Mouse (Mus musculus) small intestine, adult 2 months (tissue): ENCODE data around the gene Selp.

Source experiments
- CTCF ChIP-seq: fragments of 200-500 bp; IDR thresholded peaks from 2 replicates; pipeline ENCODE4 v1.5.1; 2012; ENCODE audit warnings: low read depth, mild to moderate bottlenecking, control low read depth, inconsistent platforms, low read length, moderate library complexity, mixed read lengths; ENCODE audit not compliant: insufficient replicate concordance, insufficient read length; ENCODE audit errors: extremely low read depth
- POLR2A ChIP-seq: fragments of 200-500 bp; IDR thresholded peaks from 2 replicates; pipeline ENCODE4 v1.6.1; 2012; ENCODE audit warnings: low read depth, mild to moderate bottlenecking, control low read depth, inconsistent platforms, low read length, moderate library complexity

GRCm38 (mm10) chr1:164074606-164075140, 40.4 kb upstream of the Selp start:
- no peak for TF ChIP-seq CTCF
- no peak for TF ChIP-seq POLR2A
